Mouse (Mus musculus): ENCODE measurements around the gene Itpr3.

DNA sequence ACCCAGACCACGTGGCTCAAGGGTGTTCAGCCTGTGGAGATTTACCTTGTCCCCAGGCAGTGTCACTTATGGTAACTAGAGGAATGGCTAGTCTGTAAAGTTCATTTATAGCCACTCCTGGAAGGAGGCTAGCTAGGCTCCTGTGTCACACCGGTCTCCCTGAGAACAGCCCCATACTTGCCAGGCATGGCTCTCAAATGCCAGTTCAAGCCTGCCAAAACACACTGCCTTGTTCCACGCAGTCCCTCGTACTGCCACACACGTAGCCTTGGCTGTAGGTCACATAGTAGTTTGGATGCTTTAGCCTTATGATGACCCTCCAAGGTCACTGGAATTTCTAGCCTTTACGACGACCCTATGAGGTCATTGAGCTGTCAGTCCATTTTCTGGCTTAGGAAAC, 102.1 kb downstream of the Itpr3 start:
- TF ChIP-seq CTCF (IDR thresholded peaks at IDR 0.05; ENCODE audit: low read depth) (no peak), EP300 (IDR thresholded peaks at IDR 0.05; ENCODE audit: low read depth) (no peak)

All from liver, postnatal 0 days (tissue).